Mouse (Mus musculus): ENCODE measurements around the gene Egln2. TPM values are rescaled to one million over a fixed set of nuclear protein-coding genes. Genes with fewer than 3 reads are reported as not detected.

The Egln2 gene
- polyA plus RNA-seq, 1 experiment from 2014 or later, result 77.7 TPM

DNA sequence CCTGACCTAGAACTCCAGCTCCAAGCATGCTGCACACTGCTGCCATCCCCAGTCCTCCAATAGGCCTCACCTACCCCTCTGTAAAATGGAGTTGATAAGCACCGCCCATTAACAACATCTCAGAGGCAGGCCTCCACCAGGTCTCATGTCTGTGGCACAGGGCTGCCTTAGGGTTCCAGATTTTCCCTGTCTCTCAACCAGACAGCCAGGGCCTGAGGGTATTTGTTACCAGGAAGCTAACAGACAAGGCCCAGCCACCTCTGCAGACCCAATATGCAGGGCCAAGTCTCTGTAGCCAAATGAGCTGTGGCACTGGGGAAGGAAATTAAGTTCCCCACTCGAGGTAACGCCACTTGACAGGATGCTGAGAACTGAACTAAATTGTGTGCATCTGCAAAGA, 5.7 kb downstream of the Egln2 start:
- no peak for ATAC-seq (ENCODE audit: insufficient number of reproducible peaks, insufficient read depth, low FRiP score, low TSS enrichment, low read depth)
- Histone ChIP-seq H3K36me3 (peaks cover 72% of the 10 kb centered on the region), H3K9me3 (no peaks in the 10 kb centered on the region), H3K4me1 (peaks cover 53% of the 10 kb centered on the region), H3K9ac (no peak overlapping the region), H3K4me3 (no peak overlapping the region), H3K27me3 (no peaks in the 10 kb centered on the region), H3K4me2 (no peak overlapping the region), H3K27ac (no peak overlapping the region)
- WGBS, result 87% methylated on average over 3 of the region's 3 CpGs

DNA sequence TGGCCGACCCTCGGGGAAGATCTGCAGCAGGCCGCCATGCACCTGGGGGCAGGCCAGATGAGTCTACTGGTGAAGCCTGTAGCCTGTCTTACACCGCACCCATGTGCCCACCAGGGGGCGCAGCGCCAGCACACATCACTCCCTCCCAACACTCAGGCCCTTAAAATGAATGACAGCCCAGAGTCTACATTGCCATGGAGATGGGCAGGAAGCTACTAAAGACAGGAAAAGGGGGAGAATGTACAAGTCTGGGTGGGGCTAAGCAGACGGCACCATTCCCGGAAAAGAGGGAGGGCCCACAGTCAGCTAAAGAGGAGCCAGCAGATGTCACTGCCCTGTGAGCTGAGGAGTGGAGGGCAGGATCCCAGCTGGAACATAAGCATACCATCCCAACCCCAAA, 6.7 kb downstream of the Egln2 start:
- peak; percentile 82 for ATAC-seq (ENCODE audit: insufficient number of reproducible peaks, insufficient read depth, low FRiP score, low TSS enrichment, low read depth)
- 11% methylated on average over 8 of the region's 8 CpGs for WGBS

DNA sequence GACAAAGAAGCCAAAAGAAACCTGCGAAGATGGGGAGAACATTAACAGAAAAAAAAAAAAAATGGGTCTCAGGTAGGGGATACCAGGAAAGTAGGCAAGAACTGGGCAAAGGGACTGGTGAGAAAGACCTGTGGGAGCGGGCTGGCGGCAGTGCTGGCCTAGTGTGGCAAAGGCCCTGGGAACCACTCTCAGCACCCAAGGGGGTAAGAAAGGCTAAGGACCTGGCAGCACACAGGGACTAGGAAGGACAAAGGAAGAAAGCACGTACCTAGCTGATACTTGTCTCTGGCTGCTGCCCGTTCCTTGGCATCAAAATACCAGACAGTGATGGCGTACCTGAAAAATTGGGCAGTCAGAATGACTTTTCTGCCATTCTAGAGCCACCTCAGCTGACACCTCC, 7.3 kb downstream of the Egln2 start:
- Histone ChIP-seq H3K4me2 (no peak overlapping the region), H3K4me3 (no peak overlapping the region), H3K9me3 (no peaks in the 10 kb centered on the region), H3K36me3 (peaks cover 60% of the 10 kb centered on the region), H3K4me1 (peaks cover 38% of the 10 kb centered on the region), H3K27ac (no peak overlapping the region), H3K9ac (no peak overlapping the region), H3K27me3 (no peaks in the 10 kb centered on the region)
- no peak for ATAC-seq (ENCODE audit: insufficient number of reproducible peaks, insufficient read depth, low FRiP score, low TSS enrichment, low read depth)
- whole genome bisulfite sequencing, result 94% methylated on average over 6 of the region's 6 CpGs

More for the DNA sequence above, 6.7 kb downstream of the Egln2 start:
- Histone ChIP-seq H3K4me3 (no peak overlapping the region), H3K9ac (no peak overlapping the region), H3K4me1 (peaks cover 44% of the 10 kb centered on the region), H3K4me2 (no peak overlapping the region), H3K27me3 (no peaks in the 10 kb centered on the region), H3K36me3 (peaks cover 66% of the 10 kb centered on the region), H3K27ac (no peak overlapping the region), H3K9me3 (no peaks in the 10 kb centered on the region)

DNA sequence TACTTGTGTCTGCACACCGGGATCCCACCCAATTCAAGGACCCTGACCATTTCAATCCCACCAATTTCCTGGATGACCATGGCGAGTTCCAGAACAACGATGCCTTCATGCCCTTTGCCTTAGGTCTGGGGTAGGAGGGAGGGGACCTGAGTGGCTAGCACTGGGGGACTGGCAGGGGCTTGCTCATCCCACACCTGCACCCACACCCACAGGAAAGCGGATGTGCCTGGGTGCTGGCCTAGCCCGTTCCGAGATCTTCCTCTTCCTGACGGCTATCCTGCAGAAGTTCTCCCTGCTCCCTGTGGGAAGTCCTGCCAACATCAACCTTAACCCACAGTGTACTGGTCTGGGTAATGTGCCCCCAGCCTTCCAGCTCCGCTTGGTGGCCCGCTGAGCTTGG, 8.4 kb downstream of the Egln2 start:
- no peak overlapping the region for H3K4me2 ChIP-seq
- no peak overlapping the region for H3K27ac ChIP-seq
- no peak overlapping the region for H3K9ac ChIP-seq
- WGBS, result 92% methylated on average over 9 of the region's 9 CpGs
- no peaks in the 10 kb centered on the region for H3K9me3 ChIP-seq
- peaks cover 51% of the 10 kb centered on the region for H3K36me3 ChIP-seq
- H3K4me1 ChIP-seq, result peaks cover 32% of the 10 kb centered on the region
- no peaks in the 10 kb centered on the region for H3K27me3 ChIP-seq
- no peak for ATAC-seq (ENCODE audit: insufficient number of reproducible peaks, insufficient read depth, low FRiP score, low TSS enrichment, low read depth)
- no peak overlapping the region for H3K4me3 ChIP-seq

DNA sequence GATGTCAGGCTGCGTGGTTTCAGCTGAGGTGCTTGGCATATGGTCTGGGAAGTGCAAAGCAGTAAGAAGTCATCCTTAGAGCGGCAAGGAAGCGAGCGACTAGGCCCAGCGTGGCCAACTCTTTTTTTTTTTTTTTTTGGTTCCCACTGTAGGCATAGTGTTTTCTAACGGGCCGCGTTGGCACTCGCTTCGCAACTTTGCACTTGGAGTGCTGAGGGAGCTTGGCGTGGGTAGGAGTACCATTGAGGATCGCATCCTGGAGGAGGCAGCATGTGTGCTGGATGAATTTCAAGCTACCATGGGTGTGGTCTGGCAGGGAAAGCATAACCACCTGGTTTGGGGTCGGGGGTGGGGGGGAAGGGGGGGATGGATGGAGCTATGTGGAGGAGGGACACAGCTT, 10.6 kb downstream of the Egln2 start:
- H3K27me3 ChIP-seq, result no peaks in the 10 kb centered on the region
- H3K9me3 ChIP-seq, result no peaks in the 10 kb centered on the region
- H3K4me2 ChIP-seq, result no peak overlapping the region
- no peak overlapping the region for H3K9ac ChIP-seq
- WGBS, result 81% methylated on average over 13 of the region's 13 CpGs
- H3K4me1 ChIP-seq, result peaks cover 17% of the 10 kb centered on the region
- no peak overlapping the region for H3K4me3 ChIP-seq
- H3K36me3 ChIP-seq, result peaks cover 33% of the 10 kb centered on the region
- no peak overlapping the region for H3K27ac ChIP-seq
- ATAC-seq (ENCODE audit: insufficient number of reproducible peaks, insufficient read depth, low FRiP score, low TSS enrichment, low read depth), result no peak

DNA sequence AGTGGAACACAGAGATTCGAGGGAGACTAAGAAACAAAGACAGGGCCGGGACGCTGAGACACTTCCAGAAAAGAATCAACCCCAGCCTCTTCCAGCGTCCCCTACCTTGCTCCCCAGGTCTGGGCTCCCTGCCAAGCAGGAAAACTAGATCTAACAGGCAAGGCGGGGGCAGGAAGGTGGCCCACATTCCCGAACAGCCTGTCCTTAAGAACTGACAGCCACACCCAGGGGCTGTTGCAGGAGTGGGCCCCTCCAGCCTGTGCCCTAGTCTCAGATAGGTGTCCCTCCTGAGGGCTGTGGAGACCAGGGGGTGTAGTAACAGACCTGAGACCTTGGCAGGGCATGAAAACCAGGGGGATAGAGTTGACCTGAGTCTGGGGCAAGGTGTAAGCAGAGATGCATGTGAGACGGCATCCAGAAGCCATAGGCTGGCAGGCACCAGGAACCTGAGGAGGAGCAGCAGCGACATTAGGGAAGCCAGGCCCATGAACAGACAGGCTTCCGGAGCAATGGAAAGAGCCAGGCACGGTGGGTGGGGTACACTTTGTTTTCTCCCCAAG, 13.3 kb downstream of the Egln2 start, which contains the start of gene Cyp2t4:
Cyp2t4 (plus strand) TSS at position 510 of the 560 bp plus-strand sequence.
- H3K27ac ChIP-seq, result peak within 1 kb of the TSS; percentile 72

DNA sequence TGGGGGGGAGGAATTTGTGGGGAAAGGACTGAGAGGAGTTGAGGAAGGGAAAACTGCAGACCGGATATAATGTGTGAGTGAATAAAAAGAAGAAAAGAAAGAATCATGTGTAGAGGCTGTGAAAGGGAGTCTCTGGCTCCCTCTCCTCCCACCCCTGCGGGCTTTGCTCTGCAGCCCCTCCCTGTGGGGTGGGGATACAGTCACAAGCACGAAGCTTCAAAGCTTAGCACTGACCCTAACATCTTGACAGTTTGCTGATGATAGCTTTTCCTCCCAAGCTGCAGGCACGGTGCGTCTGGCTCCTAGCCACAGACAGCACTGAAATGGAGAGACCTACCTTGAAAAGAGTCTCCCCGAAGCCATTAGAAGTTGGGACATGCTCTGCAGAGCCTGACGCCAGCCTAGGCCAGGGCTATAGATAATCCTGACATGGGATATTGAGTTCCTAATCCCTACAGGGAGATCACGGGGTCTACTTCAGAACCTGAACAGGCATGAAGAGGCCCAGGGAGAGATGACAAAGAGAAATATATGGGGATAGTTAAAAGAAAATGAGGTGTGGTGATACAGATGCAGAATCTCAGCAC, 30.1 kb downstream of the Egln2 start:
- Histone ChIP-seq H3K4me3 (no peak overlapping the region), H3K9ac (no peak overlapping the region), H3K4me1 (peaks cover 3% of the 10 kb centered on the region; the same call in 1 of the 2 replicates), H3K27me3 (no peaks in the 10 kb centered on the region), H3K9me3 (peaks cover 10% of the 10 kb centered on the region; the same call in 1 of the 2 replicates), H3K4me2 (no peak overlapping the region), H3K36me3 (no peaks in the 10 kb centered on the region), H3K27ac (no peak overlapping the region)
- 0 out of 2 replicates have a peak, but pooled peaks have one; percentile 52 for ATAC-seq (ENCODE audit: insufficient number of reproducible peaks, insufficient read depth, low FRiP score, low TSS enrichment, low read depth)
- 55% methylated on average over 8 of the region's 8 CpGs for WGBS

More for the DNA sequence above, 13.3 kb downstream of the Egln2 start, which contains the start of gene Cyp2t4:
- Histone ChIP-seq H3K9ac (no peak within 1 kb of the TSS), H3K4me2 (0 out of 2 replicates have a peak within 1 kb of the TSS, but pooled peaks have one; percentile 1), H3K4me3 (no peak within 1 kb of the TSS), H3K9me3 (no peaks in the 10 kb centered on the region), H3K4me1 (peaks cover 6% of the 10 kb centered on the region), H3K27me3 (no peaks in the 10 kb centered on the region), H3K36me3 (peaks cover 13% of the 10 kb centered on the region)
- 53% methylated on average over 10 of the region's 10 CpGs for WGBS
- peak; percentile 53 for ATAC-seq (ENCODE audit: insufficient number of reproducible peaks, insufficient read depth, low FRiP score, low TSS enrichment, low read depth)

DNA sequence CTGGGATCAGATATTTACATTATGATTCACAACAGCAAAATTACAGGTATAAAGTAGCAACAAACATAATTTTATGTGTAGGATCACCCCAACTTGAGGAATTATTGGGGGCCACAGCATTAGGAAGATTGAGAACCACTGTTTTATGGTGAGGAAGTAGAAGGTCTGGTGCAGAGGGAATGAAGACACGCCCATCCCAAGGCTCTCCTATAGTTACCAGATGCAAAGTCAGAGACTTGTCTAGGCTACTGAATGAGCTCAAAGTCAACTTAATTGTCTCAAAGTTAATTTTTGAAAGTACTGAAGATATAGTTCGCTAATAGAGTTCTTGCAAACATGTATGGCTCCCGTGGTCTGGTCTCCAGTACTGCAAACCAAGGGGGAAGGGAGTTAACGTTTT, 32.8 kb downstream of the Egln2 start:
- Histone ChIP-seq H3K4me2 (no peak overlapping the region), H3K4me3 (no peak overlapping the region), H3K36me3 (no peaks in the 10 kb centered on the region), H3K27ac (no peak overlapping the region), H3K9ac (no peak overlapping the region), H3K27me3 (no peaks in the 10 kb centered on the region), H3K4me1 (peaks cover 3% of the 10 kb centered on the region; the same call in 1 of the 2 replicates), H3K9me3 (no peaks in the 10 kb centered on the region)
- 75% methylated on average over 4 of the region's 4 CpGs for WGBS
- no peak for ATAC-seq (ENCODE audit: insufficient number of reproducible peaks, insufficient read depth, low FRiP score, low TSS enrichment, low read depth)

DNA sequence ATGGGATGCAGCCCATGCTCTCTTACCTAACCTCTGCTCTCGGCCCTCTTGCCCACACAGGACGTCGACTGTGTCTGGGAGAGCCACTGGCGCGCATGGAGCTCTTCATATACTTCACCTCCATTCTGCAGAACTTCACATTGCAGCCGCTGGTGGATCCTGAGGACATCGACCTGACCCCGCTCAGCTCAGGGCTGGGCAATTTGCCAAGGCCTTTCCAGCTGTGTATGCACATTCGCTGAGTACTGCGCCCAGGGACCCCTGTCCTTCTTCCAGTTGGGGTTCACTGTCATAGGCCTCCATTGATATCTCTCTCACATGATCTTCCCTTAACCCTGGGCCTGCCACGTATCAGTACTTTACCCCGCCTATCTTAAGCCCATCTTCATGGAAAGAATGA, 33.4 kb downstream of the Egln2 start:
- Histone ChIP-seq H3K4me3 (no peak overlapping the region), H3K27ac (no peak overlapping the region), H3K9me3 (no peaks in the 10 kb centered on the region), H3K4me2 (no peak overlapping the region), H3K27me3 (no peaks in the 10 kb centered on the region), H3K9ac (no peak overlapping the region), H3K4me1 (peaks cover 3% of the 10 kb centered on the region; the same call in 1 of the 2 replicates), H3K36me3 (no peaks in the 10 kb centered on the region)
- WGBS, result 74% methylated on average over 12 of the region's 12 CpGs
- peak; percentile 48; the same call in 1 of the 2 replicates for ATAC-seq (ENCODE audit: insufficient number of reproducible peaks, insufficient read depth, low FRiP score, low TSS enrichment, low read depth)

DNA sequence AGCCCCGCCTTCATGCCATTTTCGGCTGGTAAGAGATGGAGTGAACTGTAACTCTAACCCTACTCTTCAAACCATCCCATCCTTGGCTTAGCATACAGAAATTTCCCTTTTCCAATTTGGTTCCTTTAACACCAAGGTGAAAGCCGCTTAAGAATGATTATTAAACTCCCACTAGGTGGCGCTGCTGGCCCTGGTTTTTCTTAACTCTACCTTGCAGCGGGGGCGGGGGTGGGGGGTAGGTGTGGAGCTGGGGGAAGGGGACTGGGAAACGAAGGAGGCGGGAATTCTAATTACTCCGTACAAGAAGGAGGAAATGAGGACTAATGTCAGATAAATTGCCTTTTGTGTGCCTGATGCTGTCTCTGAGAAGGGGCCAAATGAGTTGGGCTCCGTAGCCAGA, 34.0 kb downstream of the Egln2 start:
- Histone ChIP-seq H3K36me3 (no peaks in the 10 kb centered on the region), H3K4me3 (no peak overlapping the region), H3K4me2 (0 out of 2 replicates have a peak overlapping the region, but pooled peaks have one; percentile 26), H3K27ac (no peak overlapping the region), H3K9me3 (no peaks in the 10 kb centered on the region), H3K9ac (no peak overlapping the region), H3K4me1 (peaks cover 3% of the 10 kb centered on the region; the same call in 1 of the 2 replicates), H3K27me3 (no peaks in the 10 kb centered on the region)
- 15% methylated on average over 10 of the region's 10 CpGs for WGBS
- ATAC-seq (ENCODE audit: insufficient number of reproducible peaks, insufficient read depth, low FRiP score, low TSS enrichment, low read depth), result no peak

DNA sequence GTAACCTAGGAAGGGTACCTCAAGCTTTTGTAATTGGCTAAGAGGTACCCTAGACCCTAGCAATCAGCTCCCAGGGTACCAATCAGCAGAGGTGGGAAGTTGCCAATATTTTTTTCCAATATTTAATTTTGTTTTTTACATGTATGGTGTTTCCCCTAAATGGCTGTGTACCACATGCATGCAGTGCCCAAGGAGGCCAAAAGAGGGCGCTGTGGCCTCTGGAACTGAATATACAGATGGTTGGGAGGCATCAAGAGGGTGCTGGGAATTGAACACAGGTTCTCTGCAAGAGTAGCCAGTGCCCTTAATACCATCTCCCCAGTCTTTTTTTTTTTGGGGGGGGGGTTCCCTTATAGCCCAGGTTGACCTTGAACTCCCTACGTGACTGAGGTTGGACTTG, 35.2 kb downstream of the Egln2 start:
- H3K4me3 ChIP-seq, result no peak overlapping the region
- WGBS, result 59% methylated on average over 2 of the region's 2 CpGs
- H3K36me3 ChIP-seq, result no peaks in the 10 kb centered on the region
- H3K9ac ChIP-seq, result no peak overlapping the region
- peaks cover under 1% of the 10 kb centered on the region; the same call in 1 of the 2 replicates for H3K4me1 ChIP-seq
- H3K27me3 ChIP-seq, result no peaks in the 10 kb centered on the region
- no peak overlapping the region for H3K27ac ChIP-seq
- H3K4me2 ChIP-seq, result no peak overlapping the region
- H3K9me3 ChIP-seq, result no peaks in the 10 kb centered on the region
- ATAC-seq (ENCODE audit: insufficient number of reproducible peaks, insufficient read depth, low FRiP score, low TSS enrichment, low read depth), result no peak
